Mouse (Mus musculus) cerebellum, adult 18-20 months (tissue): ENCODE data around the gene Gpr37l1.
"Not testable (repeated sequence)": the region's sequence is repeated elsewhere in the genome, so short reads cannot be mapped to it uniquely, and the experiment has no call there.

Experiments used
- DNase-seq, 2 experiments: peaks; one replicate each; pipeline ENCODE4 v3.0.0; 2021

Gene Gpr37l1

DNA sequence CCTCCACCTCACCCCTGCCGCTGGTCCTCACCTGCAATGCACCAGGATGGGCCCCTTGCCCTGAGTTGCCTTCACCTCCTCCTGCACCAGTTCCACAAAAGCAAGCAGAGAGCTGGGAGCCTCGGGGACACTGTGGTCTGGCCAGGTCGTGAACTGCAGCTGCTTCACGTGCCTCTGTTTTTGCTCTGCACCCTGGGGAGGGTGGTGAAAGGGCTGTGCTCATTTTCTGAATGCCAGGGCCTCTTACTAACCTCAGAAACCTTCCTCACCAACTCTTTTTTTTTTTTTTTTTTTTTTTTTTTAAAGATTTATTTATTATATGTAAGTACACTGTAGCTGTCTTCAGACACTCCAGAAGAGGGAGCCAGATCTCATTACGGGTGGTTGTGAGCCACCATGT is 56.2 kb downstream of the Gpr37l1 start:
- not testable (repeated sequence) for DNase-seq
